Mouse (Mus musculus) lung, embryonic 15.5 days (tissue): Measurements from ENCODE around the gene Plin3. TPM values are rescaled to one million over a fixed set of nuclear protein-coding genes. Genes with fewer than 3 reads are reported as not detected.

Experiments
- ATAC-seq: fragments of 200-750 bp; cut with Nextera tagmentation; 2 replicates; pipeline ENCODE4 v1.8.0; 2017; ENCODE audit warnings: moderate number of reproducible peaks, borderline replicate concordance; ENCODE audit not compliant: low FRiP score, low TSS enrichment; ENCODE audit errors: extremely low read depth
- H3K27ac ChIP-seq: fragments of 300-500 bp; sonication (generic); 2 replicates; pipeline ENCODE4 v1.5.1; 2015; ENCODE audit warnings: moderate library complexity, mild to moderate bottlenecking, inconsistent platforms
- H3K27me3 ChIP-seq: fragments of 300-500 bp; sonication (generic); 2 replicates; pipeline ENCODE4 v1.6.1; 2015; ENCODE audit warnings: inconsistent platforms
- H3K36me3 ChIP-seq: fragments of 300-500 bp; sonication (generic); 2 replicates; pipeline ENCODE4 v1.6.1; 2015; ENCODE audit warnings: inconsistent platforms
- H3K4me1 ChIP-seq: fragments of 300-500 bp; sonication (generic); 2 replicates; pipeline ENCODE4 v1.6.1; 2015; ENCODE audit warnings: inconsistent platforms
- H3K4me2 ChIP-seq: fragments of 300-500 bp; sonication (generic); 2 replicates; pipeline ENCODE4 v1.6.1; 2015; ENCODE audit warnings: inconsistent platforms, mild to moderate bottlenecking, moderate library complexity
- H3K4me3 ChIP-seq: fragments of 300-500 bp; sonication (generic); 2 replicates; pipeline ENCODE4 v1.5.1; 2015; ENCODE audit warnings: mild to moderate bottlenecking, inconsistent platforms
- H3K9ac ChIP-seq: fragments of 300-500 bp; sonication (generic); 2 replicates; pipeline ENCODE4 v1.6.1; 2015; ENCODE audit warnings: inconsistent platforms
- H3K9me3 ChIP-seq: fragments of 300-500 bp; sonication (generic); 2 replicates; pipeline ENCODE4 v1.6.1; 2016; ENCODE audit warnings: inconsistent platforms
- WGBS: fragments of 180-500 bp; shearing (Covaris S2); methylation state at CpG from one replicate; pipeline ENCODE4 v1.1.7; 2015; 5-methylcytosine and 5-hydroxymethylcytosine counted together
- polyA plus RNA-seq: library from polyadenylated mRNA; unstranded; fragments of >200 nt; fragmentation: Nextera tagmentation; extraction: Ambion mirVana; gene quantifications from 2 replicates; pipeline ENCODE4 v1.2.1, GENCODE M21; 2015

Gene Plin3
- polyA plus RNA-seq, 1 experiment from 2014 or later = 82.4 TPM

DNA sequence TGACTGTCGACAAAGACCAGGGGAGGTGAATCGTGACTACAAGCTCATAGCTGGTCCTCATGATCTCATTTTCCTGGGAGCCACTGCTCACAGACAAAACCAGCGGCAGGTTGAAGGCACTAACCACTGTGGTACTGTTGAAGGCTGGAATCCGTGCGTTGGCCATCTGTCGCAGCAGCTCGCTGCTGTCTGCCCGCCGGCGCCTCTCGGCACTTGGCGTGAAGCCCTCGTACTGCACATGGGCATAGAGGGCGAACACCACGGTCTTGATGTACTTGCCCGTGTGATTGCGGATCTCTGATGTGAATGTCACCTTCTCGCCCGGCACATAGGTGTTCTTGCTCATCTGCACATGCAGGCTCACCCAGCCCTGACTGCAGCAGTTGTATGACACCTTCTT is 1.6 kb upstream of the Plin3 start:
- no peaks in the 10 kb centered on the region for H3K9me3 ChIP-seq
- no peak overlapping the region for H3K27ac ChIP-seq
- H3K4me2 ChIP-seq = no peak overlapping the region
- 84% methylated on average over 19 of the region's 19 CpGs for WGBS
- peaks cover 18% of the 10 kb centered on the region for H3K4me1 ChIP-seq
- no peaks in the 10 kb centered on the region for H3K27me3 ChIP-seq
- no peak overlapping the region for H3K9ac ChIP-seq
- H3K36me3 ChIP-seq = no peaks in the 10 kb centered on the region
- H3K4me3 ChIP-seq = no peak overlapping the region
- ATAC-seq = no peak

DNA sequence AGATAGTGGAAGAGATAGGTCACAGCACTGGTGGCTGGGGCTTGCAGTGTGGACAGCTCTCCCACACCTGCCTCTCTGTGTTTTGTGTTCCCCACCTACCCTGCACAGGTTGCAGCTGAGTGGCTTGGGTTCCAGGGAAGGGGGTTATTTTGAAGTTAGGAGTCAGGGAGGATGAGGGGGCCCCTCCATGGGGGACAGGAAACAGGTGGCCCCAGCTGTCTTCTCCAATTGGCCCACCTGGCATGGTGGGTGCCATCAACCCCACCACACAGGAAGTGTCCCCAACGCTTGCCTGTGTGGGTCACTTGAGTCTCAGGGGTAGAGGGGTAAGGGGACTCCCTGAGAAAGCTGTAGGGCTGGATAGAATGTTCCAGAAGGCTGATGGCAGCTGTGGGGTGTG is 618 bp upstream of the Plin3 start:
- H3K9me3 ChIP-seq = no peaks in the 10 kb centered on the region
- no peaks in the 10 kb centered on the region for H3K27me3 ChIP-seq
- no peak overlapping the region for H3K27ac ChIP-seq
- H3K4me1 ChIP-seq = peaks cover 28% of the 10 kb centered on the region
- H3K4me3 ChIP-seq = no peak overlapping the region
- no peak for ATAC-seq
- no peak overlapping the region for H3K9ac ChIP-seq
- H3K36me3 ChIP-seq = no peaks in the 10 kb centered on the region
- H3K4me2 ChIP-seq = no peak overlapping the region
- WGBS = 42% methylated on average over 1 of the region's 1 CpGs

DNA sequence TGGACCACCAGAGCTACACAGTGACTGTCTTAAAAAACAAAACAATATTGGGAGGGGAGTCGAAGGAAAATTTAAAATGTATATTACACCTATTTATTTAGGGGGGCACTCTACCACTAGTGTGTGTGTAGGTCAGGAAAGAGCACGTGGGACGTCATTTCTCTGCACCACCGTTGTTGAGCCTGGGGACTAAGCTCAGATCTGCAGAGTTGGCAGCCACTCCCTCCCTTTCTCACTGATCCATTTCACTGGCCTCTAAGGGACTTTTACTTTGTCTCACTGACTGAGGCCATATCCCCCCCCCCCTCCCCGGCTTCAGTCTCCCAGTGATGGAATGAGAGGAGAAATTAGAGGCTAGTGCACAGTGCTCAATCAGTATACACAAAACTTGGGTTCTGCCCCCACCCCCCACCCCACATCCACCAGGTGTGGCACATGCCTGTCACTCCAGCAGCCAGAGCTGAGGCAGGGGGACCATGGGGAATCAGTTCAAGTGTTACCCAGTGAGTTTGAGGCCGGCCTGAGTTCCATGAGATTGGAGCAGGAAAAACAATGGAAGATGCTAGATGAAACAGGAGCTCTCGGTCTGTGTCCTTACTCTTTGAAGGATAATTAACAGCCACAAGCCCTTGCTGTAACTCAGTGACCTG is 722 bp downstream of the Plin3 start:
- Histone ChIP-seq H3K4me1 (peaks cover 41% of the 10 kb centered on the region), H3K4me3 (0 out of 2 replicates have a peak overlapping the region, but pooled peaks have one; percentile 60), H3K27me3 (no peaks in the 10 kb centered on the region), H3K9me3 (no peaks in the 10 kb centered on the region), H3K27ac (peak overlapping the region; percentile 97), H3K9ac (no peak overlapping the region), H3K36me3 (no peaks in the 10 kb centered on the region), H3K4me2 (no peak overlapping the region)
- no peak for ATAC-seq
- 76% methylated on average over 7 of the region's 7 CpGs for WGBS

DNA sequence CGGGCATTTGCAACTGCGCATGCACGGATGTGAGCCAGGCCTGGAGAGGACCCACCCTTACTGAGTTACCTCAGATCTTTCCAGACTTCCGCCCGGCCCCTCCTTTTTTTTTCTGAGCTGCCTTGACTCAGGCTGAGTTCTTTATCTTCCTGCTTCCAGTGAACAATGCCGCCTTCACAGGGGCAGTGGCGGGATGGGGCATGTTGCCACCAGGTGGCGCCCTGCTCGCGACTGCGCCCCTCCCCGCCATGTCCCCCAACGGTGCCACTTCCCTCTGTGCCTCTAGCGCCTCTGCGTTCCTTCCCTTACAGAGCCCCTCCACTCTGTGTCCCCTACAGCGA is 1.5 kb downstream of the Plin3 start:
- Histone ChIP-seq H3K27me3 (no peaks in the 10 kb centered on the region), H3K36me3 (peaks cover 4% of the 10 kb centered on the region), H3K9ac (peak overlapping the region; percentile 39), H3K4me3 (peak overlapping the region; percentile 60), H3K27ac (peak overlapping the region; percentile 97), H3K4me1 (peaks cover 44% of the 10 kb centered on the region), H3K9me3 (no peaks in the 10 kb centered on the region), H3K4me2 (peak overlapping the region; percentile 79)
- WGBS = under 1% methylated on average over 16 of the region's 16 CpGs
- peak; percentile 90 for ATAC-seq

DNA sequence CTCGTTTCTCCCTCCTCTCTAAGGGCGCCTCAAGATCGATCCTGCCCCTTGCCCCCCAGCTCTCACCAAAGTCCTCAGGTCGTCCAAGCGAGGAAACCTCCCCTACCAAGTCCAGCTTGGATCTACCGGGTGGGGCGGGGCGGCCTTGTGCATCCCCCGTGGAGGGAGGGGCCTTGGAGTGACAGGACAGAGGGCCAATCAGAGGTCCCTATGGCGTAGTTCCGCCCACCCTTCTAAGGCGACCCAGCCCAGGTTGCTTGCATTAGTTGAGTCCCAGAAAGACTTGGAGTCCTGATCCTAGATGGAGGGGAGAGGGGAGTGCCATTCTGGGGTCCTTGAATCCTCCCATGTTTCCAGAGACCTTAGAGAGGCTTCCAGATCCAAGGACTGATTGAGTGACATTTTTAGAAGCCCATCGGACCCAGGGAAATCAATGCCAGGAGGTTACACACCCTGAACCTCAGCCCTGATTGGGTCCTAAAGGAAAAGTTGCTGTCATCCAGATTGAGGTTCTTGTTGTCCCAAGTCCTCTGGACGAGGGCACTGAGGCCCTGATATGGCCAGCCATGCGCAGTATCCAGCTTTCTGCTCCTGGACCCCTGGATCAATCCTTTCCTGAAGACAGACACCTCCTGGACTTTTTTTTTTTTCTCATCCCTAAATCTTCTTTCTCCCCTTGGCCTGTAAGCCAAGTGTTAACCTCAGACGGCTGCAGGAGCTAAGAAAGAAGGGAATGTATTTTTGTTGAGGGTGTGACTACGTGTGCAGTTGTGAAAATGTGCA is 2.1 kb downstream of the Plin3 start:
- Histone ChIP-seq H3K27me3 (no peaks in the 10 kb centered on the region), H3K4me3 (peak overlapping the region; percentile 60), H3K27ac (peak overlapping the region; percentile 97), H3K4me1 (peaks cover 44% of the 10 kb centered on the region), H3K36me3 (peaks cover 10% of the 10 kb centered on the region), H3K9me3 (no peaks in the 10 kb centered on the region), H3K4me2 (peak overlapping the region; percentile 79), H3K9ac (peak overlapping the region; percentile 55)
- ATAC-seq = peak; percentile 91
- 4% methylated on average over 17 of the region's 17 CpGs for WGBS

DNA sequence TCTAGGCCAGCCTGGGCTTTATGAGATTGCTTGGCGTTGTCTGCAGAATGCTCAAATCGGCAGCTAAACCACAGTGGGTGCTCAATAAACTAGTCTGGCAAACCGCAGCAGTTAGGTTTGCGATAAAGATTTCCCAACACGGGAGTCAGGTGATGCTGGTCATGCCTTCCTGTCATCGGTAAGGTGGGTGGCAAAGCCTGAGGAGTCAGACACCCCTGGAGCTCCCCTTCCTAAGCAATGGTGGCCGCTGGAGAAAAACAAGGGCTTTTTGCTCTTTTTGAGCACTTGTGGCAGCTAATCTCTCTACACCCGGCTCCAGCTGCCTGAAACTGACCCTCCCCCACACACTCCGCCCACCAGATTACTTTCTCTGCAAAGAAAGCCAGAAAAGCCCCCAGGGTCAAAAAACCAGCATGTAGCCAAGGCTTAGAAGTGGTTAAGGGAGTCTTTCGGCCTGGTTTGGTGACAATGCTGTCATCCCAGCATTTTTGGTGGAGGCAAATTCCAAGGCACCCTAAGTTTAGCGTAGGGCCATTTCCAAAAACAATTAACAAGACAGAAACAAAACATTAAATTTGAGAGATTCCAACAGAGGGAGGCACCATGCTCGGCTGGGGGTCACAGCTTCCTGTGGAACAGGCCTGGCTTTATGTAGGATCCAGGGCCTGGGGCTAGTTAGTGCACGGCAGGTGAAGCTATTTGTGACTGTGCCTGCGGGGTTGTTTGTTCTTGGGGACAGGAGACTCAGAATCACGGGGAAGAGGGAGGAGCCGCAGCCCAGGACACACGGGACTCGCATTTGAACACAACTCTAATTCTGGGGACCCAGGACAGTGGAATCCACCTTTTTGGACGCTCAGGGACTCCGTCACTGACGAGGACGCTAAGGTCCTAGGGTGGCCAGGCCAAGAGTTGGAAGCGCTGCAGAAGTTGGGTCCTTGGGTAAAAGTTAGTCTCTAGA is 3.0 kb downstream of the Plin3 start:
- no peak for ATAC-seq
- WGBS = 3% methylated on average over 23 of the region's 23 CpGs

DNA sequence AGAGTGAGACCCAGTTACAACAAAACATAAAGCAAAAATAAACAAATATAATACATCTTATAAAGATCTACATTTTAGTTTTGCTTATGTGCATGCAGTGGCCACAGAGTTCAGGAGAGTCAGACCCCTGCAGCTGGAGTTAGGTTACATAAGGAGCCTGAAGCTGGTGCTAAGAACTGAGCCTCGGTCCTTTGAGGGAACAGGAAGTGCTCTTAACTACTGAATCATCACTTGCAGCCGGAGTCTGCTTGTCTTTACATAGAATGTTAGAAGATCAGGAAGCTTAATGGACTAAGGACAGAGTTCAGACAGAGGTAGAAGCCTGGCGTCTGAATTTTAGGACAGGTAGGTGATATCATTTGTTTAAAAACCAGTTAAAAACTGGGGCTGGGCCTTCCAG is 3.8 kb downstream of the Plin3 start:
- Histone ChIP-seq H3K4me3 (peak overlapping the region; percentile 60), H3K27ac (peak overlapping the region; percentile 97), H3K9me3 (no peaks in the 10 kb centered on the region), H3K36me3 (peaks cover 27% of the 10 kb centered on the region), H3K9ac (peak overlapping the region; percentile 55; the same call in 1 of the 2 replicates), H3K4me1 (peaks cover 44% of the 10 kb centered on the region), H3K27me3 (no peaks in the 10 kb centered on the region), H3K4me2 (peak overlapping the region; percentile 79)
- no peak for ATAC-seq
- WGBS = 22% methylated on average over 3 of the region's 3 CpGs

More for the DNA sequence above, 3.0 kb downstream of the Plin3 start:
- H3K27ac ChIP-seq = peak overlapping the region; percentile 97
- peak overlapping the region; percentile 60 for H3K4me3 ChIP-seq
- H3K9me3 ChIP-seq = no peaks in the 10 kb centered on the region
- peak overlapping the region; percentile 79 for H3K4me2 ChIP-seq
- peaks cover 44% of the 10 kb centered on the region for H3K4me1 ChIP-seq
- no peaks in the 10 kb centered on the region for H3K27me3 ChIP-seq
- H3K36me3 ChIP-seq = peaks cover 19% of the 10 kb centered on the region
- H3K9ac ChIP-seq = peak overlapping the region; percentile 55

DNA sequence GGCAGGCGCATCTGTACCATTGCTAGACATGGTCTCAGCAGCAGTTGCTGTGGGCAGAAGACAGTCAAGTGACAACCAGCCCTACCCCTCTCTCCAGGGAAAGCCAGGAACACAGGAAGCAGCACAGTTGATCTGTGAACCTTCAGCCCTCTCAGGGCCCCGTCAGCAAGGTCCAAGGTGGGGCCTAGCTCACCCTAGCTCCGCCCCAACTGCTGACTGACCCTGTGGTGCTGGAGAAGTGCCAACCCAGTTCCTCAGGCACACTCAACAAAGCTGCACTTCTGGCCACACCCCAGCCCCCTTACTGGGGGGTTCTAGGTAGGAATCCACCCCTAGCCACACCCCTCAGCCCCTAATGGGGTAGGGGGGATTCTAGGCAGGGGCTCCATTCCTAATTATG is 4.8 kb downstream of the Plin3 start:
- no peak for ATAC-seq

DNA sequence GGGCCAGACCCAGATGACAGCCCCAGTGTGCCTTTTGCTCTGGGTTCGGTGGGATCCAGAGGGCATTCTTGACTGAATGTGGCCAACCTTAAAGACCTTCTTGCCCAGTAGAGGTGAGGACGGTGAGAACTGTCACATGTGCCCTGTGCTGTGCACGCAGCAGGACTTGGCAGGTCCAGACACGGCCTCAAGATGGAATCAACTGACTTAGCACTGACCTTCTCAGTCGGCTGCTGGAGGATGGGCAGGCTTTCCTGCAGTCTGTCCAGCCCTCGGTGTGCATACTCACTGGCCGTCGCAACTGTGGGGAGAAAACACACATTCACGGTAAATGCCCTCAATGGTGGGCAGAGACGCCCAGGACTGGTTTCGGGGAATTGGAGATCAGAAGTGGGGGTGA is 6.7 kb downstream of the Plin3 start:
- WGBS = 92% methylated on average over 11 of the region's 11 CpGs
- Histone ChIP-seq H3K4me1 (peaks cover 38% of the 10 kb centered on the region), H3K9me3 (no peaks in the 10 kb centered on the region), H3K4me3 (no peak overlapping the region), H3K36me3 (peaks cover 47% of the 10 kb centered on the region), H3K4me2 (no peak overlapping the region), H3K27me3 (no peaks in the 10 kb centered on the region), H3K27ac (no peak overlapping the region), H3K9ac (no peak overlapping the region)
- ATAC-seq = no peak

More for the DNA sequence above, 4.8 kb downstream of the Plin3 start:
- peak overlapping the region; percentile 97 for H3K27ac ChIP-seq
- H3K27me3 ChIP-seq = no peaks in the 10 kb centered on the region
- H3K4me3 ChIP-seq = peak overlapping the region; percentile 12; the same call in 1 of the 2 replicates
- H3K4me2 ChIP-seq = peak overlapping the region; percentile 44
- H3K4me1 ChIP-seq = peaks cover 44% of the 10 kb centered on the region
- H3K9ac ChIP-seq = no peak overlapping the region
- peaks cover 34% of the 10 kb centered on the region for H3K36me3 ChIP-seq
- WGBS = 30% methylated on average over 3 of the region's 3 CpGs
- H3K9me3 ChIP-seq = no peaks in the 10 kb centered on the region

DNA sequence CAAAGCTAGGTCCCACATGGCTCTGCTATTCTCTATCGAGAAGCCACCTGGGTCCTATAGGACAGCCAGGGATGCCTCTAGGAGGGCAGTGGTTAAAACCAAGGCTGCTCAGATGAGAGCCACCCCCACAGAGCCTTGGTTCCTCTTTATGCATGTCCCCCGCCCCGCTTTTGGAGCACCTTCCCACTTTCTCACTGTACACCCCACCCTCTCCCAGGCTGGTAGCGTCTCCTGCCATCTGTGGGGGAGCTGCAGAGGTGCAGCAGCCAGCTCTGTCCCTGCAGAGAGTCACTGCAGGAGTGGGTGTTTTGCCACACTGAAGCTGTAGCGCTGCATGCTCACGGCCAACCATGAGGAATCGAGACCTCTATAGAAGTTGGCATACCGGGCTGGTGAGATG is 9.4 kb downstream of the Plin3 start:
- Histone ChIP-seq H3K9me3 (no peaks in the 10 kb centered on the region), H3K4me2 (no peak overlapping the region), H3K9ac (no peak overlapping the region), H3K27ac (no peak overlapping the region), H3K27me3 (no peaks in the 10 kb centered on the region), H3K4me3 (no peak overlapping the region), H3K4me1 (peaks cover 17% of the 10 kb centered on the region), H3K36me3 (peaks cover 66% of the 10 kb centered on the region)
- no peak for ATAC-seq
- 89% methylated on average over 8 of the region's 8 CpGs for WGBS

DNA sequence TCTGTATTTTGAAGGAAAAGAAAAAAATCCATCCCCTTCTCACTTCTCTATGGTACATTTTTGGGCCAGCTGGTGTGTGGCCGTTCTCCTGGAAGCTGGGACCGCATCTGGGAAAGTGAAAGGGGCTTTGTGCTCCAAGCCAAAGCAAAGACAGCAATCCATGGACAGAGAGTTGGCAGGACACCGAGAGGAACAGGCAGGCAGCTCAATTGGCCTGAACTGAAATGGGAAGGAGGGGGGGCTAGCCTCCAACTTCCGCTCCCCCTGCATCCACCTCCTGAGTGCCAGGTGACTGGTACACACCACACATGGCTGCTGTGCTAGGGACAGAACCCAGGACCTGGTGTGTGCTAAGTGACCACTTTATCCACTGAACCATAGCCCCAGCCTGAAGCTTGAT is 9.9 kb downstream of the Plin3 start:
- ATAC-seq = no peak
- Histone ChIP-seq H3K9ac (no peak overlapping the region), H3K9me3 (no peaks in the 10 kb centered on the region), H3K4me2 (no peak overlapping the region), H3K4me1 (peaks cover 14% of the 10 kb centered on the region), H3K27ac (no peak overlapping the region), H3K27me3 (no peaks in the 10 kb centered on the region), H3K36me3 (peaks cover 67% of the 10 kb centered on the region), H3K4me3 (no peak overlapping the region)
- 85% methylated on average over 4 of the region's 4 CpGs for WGBS
